Mouse (Mus musculus) forebrain, embryonic 14.5 days (tissue): Measurements from ENCODE around the gene Serpinb11. TPM values are rescaled to one million over a fixed set of nuclear protein-coding genes. Genes with fewer than 3 reads are reported as not detected.

ENCODE experiments used
- ATAC-seq: fragments of 200-750 bp; cut with Nextera tagmentation; 2 replicates; pipeline ENCODE4 v1.8.0; 2017; ENCODE audit warnings: mild to moderate bottlenecking, moderate library complexity
- DNase-seq: peaks from one replicate; pipeline ENCODE4 v3.0.0-alpha.2; 2015; ENCODE audit warnings: low spot score
- H3K27ac ChIP-seq: fragments of 300-500 bp; sonication (generic); 2 replicates; pipeline ENCODE4 v1.5.1; 2014; ENCODE audit warnings: low read depth, mild to moderate bottlenecking, control low read depth, low read length, moderate library complexity
- H3K27me3 ChIP-seq: fragments of 300-500 bp; sonication (generic); replicated peaks from 2 replicates; pipeline ENCODE4 v1.6.1; 2014; ENCODE audit warnings: low read length, control low read depth, mixed read lengths; ENCODE audit not compliant: control insufficient read depth, insufficient read depth
- H3K36me3 ChIP-seq: fragments of 300-500 bp; sonication (generic); 2 replicates; pipeline ENCODE4 v1.6.1; 2014; ENCODE audit warnings: low read length, control low read depth; ENCODE audit not compliant: control insufficient read depth, insufficient read depth
- H3K4me1 ChIP-seq: fragments of 300-500 bp; sonication (generic); 2 replicates; pipeline ENCODE4 v1.6.1; 2014; ENCODE audit warnings: antibody characterized with exemption, low read length, control low read depth; ENCODE audit not compliant: control insufficient read depth, insufficient read depth
- H3K4me2 ChIP-seq: fragments of 300-500 bp; sonication (generic); 2 replicates; pipeline ENCODE4 v1.6.1; 2014; ENCODE audit warnings: mild to moderate bottlenecking, control low read depth, low read length
- H3K4me3 ChIP-seq: fragments of 300-500 bp; sonication (generic); 2 replicates; pipeline ENCODE4 v1.5.1; 2014; ENCODE audit warnings: low read depth, low read length, control low read depth
- H3K9ac ChIP-seq: fragments of 300-500 bp; sonication (generic); 2 replicates; pipeline ENCODE4 v1.6.1; 2014; ENCODE audit warnings: mild to moderate bottlenecking, low read length, control low read depth, moderate library complexity
- H3K9me3 ChIP-seq: fragments of 300-500 bp; sonication (generic); replicated peaks from 2 replicates; pipeline ENCODE4 v1.6.1; 2016; ENCODE audit warnings: low read length, control low read depth, mixed read lengths; ENCODE audit not compliant: control insufficient read depth
- WGBS: fragments of 180-500 bp; shearing (Covaris S2); extraction: QIAGEN DNeasy Blood & Tissue Kit; methylation state at CpG from one replicate; pipeline ENCODE4 v1.1.7; 2014; 5-methylcytosine and 5-hydroxymethylcytosine counted together
- polyA plus RNA-seq: library from polyadenylated mRNA; unstranded; fragments of >200 nt; fragmentation: Nextera tagmentation; extraction: Ambion mirVana; gene quantifications from 2 replicates; pipeline ENCODE4 v1.2.1, GENCODE M21; 2014

The Serpinb11 gene
- polyA plus RNA-seq, 1 experiment from 2014 or later: not detected

GRCm38 (mm10) chr1:107378368-107378767, 17.4 kb downstream of the Serpinb11 start:
- no peaks in the 10 kb centered on the region for H3K36me3 ChIP-seq
- H3K9ac ChIP-seq: no peak overlapping the region
- no peaks in the 10 kb centered on the region for H3K27me3 ChIP-seq
- DNase-seq (no peak), ATAC-seq (no peak)
- H3K27ac ChIP-seq: no peak overlapping the region
- H3K4me3 ChIP-seq: no peak overlapping the region
- H3K9me3 ChIP-seq: no peaks in the 10 kb centered on the region
- H3K4me2 ChIP-seq: no peak overlapping the region
- H3K4me1 ChIP-seq: no peaks in the 10 kb centered on the region

- Histone ChIP-seq H3K27me3 (no peaks in the 10 kb centered on the region), H3K4me1 (no peaks in the 10 kb centered on the region), H3K36me3 (no peaks in the 10 kb centered on the region), H3K27ac (no peak overlapping the region), H3K4me2 (no peak overlapping the region), H3K9me3 (no peaks in the 10 kb centered on the region), H3K4me3 (no peak overlapping the region), H3K9ac (no peak overlapping the region)
- DNase-seq (no peak), ATAC-seq (no peak)
These were observed 20.5 kb downstream of the Serpinb11 start for GRCm38 (mm10) chr1:107381491-107381890.

- ATAC-seq: no peak
- DNase-seq: no peak
- Histone ChIP-seq H3K4me3 (no peak overlapping the region), H3K9ac (no peak overlapping the region), H3K36me3 (no peaks in the 10 kb centered on the region), H3K27me3 (no peaks in the 10 kb centered on the region), H3K9me3 (no peaks in the 10 kb centered on the region), H3K27ac (no peak overlapping the region), H3K4me2 (no peak overlapping the region), H3K4me1 (no peaks in the 10 kb centered on the region)
- 93% methylated on average over 1 of the region's 1 CpGs for WGBS
These were observed 21.4 kb downstream of the Serpinb11 start for GRCm38 (mm10) chr1:107382404-107382803.

GRCm38 (mm10) chr1:107384532-107384931, 23.5 kb downstream of the Serpinb11 start:
- DNase-seq (no peak), ATAC-seq (no peak)
- Histone ChIP-seq H3K27ac (no peak overlapping the region), H3K9me3 (no peaks in the 10 kb centered on the region), H3K4me3 (no peak overlapping the region), H3K4me1 (no peaks in the 10 kb centered on the region), H3K36me3 (no peaks in the 10 kb centered on the region), H3K9ac (no peak overlapping the region), H3K4me2 (no peak overlapping the region), H3K27me3 (no peaks in the 10 kb centered on the region)
- 93% methylated on average over 9 of the region's 9 CpGs for WGBS

- ATAC-seq (no peak), DNase-seq (no peak)
- Histone ChIP-seq H3K4me1 (no peaks in the 10 kb centered on the region), H3K9me3 (no peaks in the 10 kb centered on the region), H3K27me3 (no peaks in the 10 kb centered on the region), H3K4me2 (no peak overlapping the region), H3K36me3 (no peaks in the 10 kb centered on the region), H3K4me3 (no peak overlapping the region), H3K27ac (no peak overlapping the region), H3K9ac (no peak overlapping the region)
- 85% methylated on average over 2 of the region's 2 CpGs for WGBS
These were observed 28.8 kb downstream of the Serpinb11 start for GRCm38 (mm10) chr1:107389753-107390152.

GRCm38 (mm10) chr1:107397481-107397880, 36.5 kb downstream of the Serpinb11 start:
- H3K27ac ChIP-seq: no peak overlapping the region
- H3K9ac ChIP-seq: no peak overlapping the region
- H3K27me3 ChIP-seq: no peaks in the 10 kb centered on the region
- H3K4me2 ChIP-seq: no peak overlapping the region
- no peak overlapping the region for H3K4me3 ChIP-seq
- no peaks in the 10 kb centered on the region for H3K9me3 ChIP-seq
- no peak for DNase-seq
- H3K4me1 ChIP-seq: no peaks in the 10 kb centered on the region
- no peak for ATAC-seq
- H3K36me3 ChIP-seq: no peaks in the 10 kb centered on the region
- 74% methylated on average over 1 of the region's 1 CpGs for WGBS

GRCm38 (mm10) chr1:107399355-107399754, 38.4 kb downstream of the Serpinb11 start, which contains the start of gene Serpinb7:
TSS of gene Serpinb7 (plus strand) at chr1:107399655.
- WGBS: 89% methylated on average over 3 of the region's 3 CpGs
- no peaks in the 10 kb centered on the region for H3K36me3 ChIP-seq
- no peak within 1 kb of the TSS for H3K4me2 ChIP-seq
- no peak for ATAC-seq
- no peak within 1 kb of the TSS for H3K9ac ChIP-seq
- H3K27ac ChIP-seq: no peak within 1 kb of the TSS
- no peaks in the 10 kb centered on the region for H3K4me1 ChIP-seq
- H3K9me3 ChIP-seq: no peaks in the 10 kb centered on the region
- H3K27me3 ChIP-seq: no peaks in the 10 kb centered on the region
- DNase-seq: no peak
- no peak within 1 kb of the TSS for H3K4me3 ChIP-seq

- H3K4me2 ChIP-seq: no peak overlapping the region
- no peak overlapping the region for H3K9ac ChIP-seq
- H3K4me3 ChIP-seq: no peak overlapping the region
- no peaks in the 10 kb centered on the region for H3K27me3 ChIP-seq
- no peak for DNase-seq
- WGBS: 77% methylated on average over 4 of the region's 4 CpGs
- no peaks in the 10 kb centered on the region for H3K4me1 ChIP-seq
- ATAC-seq: no peak
- H3K27ac ChIP-seq: no peak overlapping the region
- H3K36me3 ChIP-seq: no peaks in the 10 kb centered on the region
- no peaks in the 10 kb centered on the region for H3K9me3 ChIP-seq
These were observed 41.1 kb downstream of the Serpinb11 start for GRCm38 (mm10) chr1:107402082-107402481.

- ATAC-seq: no peak
- Histone ChIP-seq H3K36me3 (no peaks in the 10 kb centered on the region), H3K4me3 (no peak overlapping the region), H3K9ac (no peak overlapping the region), H3K9me3 (no peaks in the 10 kb centered on the region), H3K27ac (no peak overlapping the region), H3K27me3 (no peaks in the 10 kb centered on the region), H3K4me1 (no peaks in the 10 kb centered on the region), H3K4me2 (no peak overlapping the region)
- no peak for DNase-seq
- 59% methylated on average over 1 of the region's 1 CpGs for whole genome bisulfite sequencing
These were observed 53.7 kb downstream of the Serpinb11 start for GRCm38 (mm10) chr1:107414650-107415049.
